Mouse (Mus musculus) spleen, embryonic (tissue): Measurements from ENCODE around the gene Prox1.

Experiments used
- CTCF ChIA-PET: fragments of 350-600 bp; sonication (Branson Sonifier 250); formaldehyde crosslinking; loops from one replicate; lab custom pipeline; 2022; lab: Charles Lee

Gene Prox1

GRCm38 (mm10) chr1:190143593-190143992 lies 26.9 kb downstream of the Prox1 start:
- CTCF ChIA-PET = no interaction called here

- CTCF ChIA-PET = no interaction called here
These were observed 27.9 kb downstream of the Prox1 start for GRCm38 (mm10) chr1:190142584-190142983.

- CTCF ChIA-PET = no interaction called here
These were observed 30.0 kb downstream of the Prox1 start for GRCm38 (mm10) chr1:190140519-190140918.

GRCm38 (mm10) chr1:190139711-190140405 lies 30.7 kb downstream of the Prox1 start:
- CTCF ChIA-PET = no interaction called here

GRCm38 (mm10) chr1:190137943-190138342 lies 32.6 kb downstream of the Prox1 start:
- CTCF ChIA-PET = no interaction called here

GRCm38 (mm10) chr1:190132897-190133296 lies 37.6 kb downstream of the Prox1 start:
- CTCF ChIA-PET = no interaction called here

GRCm38 (mm10) chr1:190130888-190131287 lies 39.6 kb downstream of the Prox1 start:
- CTCF ChIA-PET = no interaction called here

GRCm38 (mm10) chr1:190129553-190129952 lies 41.0 kb downstream of the Prox1 start:
- CTCF ChIA-PET = no interaction called here

- CTCF ChIA-PET = no interaction called here
These were observed 41.7 kb downstream of the Prox1 start for GRCm38 (mm10) chr1:190128674-190129322.

GRCm38 (mm10) chr1:190127878-190128277 lies 42.6 kb downstream of the Prox1 start:
- CTCF ChIA-PET = no interaction called here

- CTCF ChIA-PET = no interaction called here
These were observed 43.2 kb downstream of the Prox1 start for GRCm38 (mm10) chr1:190127163-190127795.

GRCm38 (mm10) chr1:190124961-190125739 lies 45.4 kb downstream of the Prox1 start:
- CTCF ChIA-PET = no interaction called here

GRCm38 (mm10) chr1:190123404-190123803 lies 47.1 kb downstream of the Prox1 start:
- CTCF ChIA-PET = no interaction called here

- CTCF ChIA-PET = no interaction called here
These were observed 54.5 kb downstream of the Prox1 start for GRCm38 (mm10) chr1:190115985-190116384.

- CTCF ChIA-PET = no interaction called here
These were observed 58.8 kb downstream of the Prox1 start for GRCm38 (mm10) chr1:190111741-190112140.

- CTCF ChIA-PET = no interaction called here
These were observed 62.9 kb downstream of the Prox1 start for GRCm38 (mm10) chr1:190107587-190107986.

- CTCF ChIA-PET = no interaction called here
These were observed 63.7 kb downstream of the Prox1 start for GRCm38 (mm10) chr1:190106674-190107420.

GRCm38 (mm10) chr1:190106060-190106459 lies 64.5 kb downstream of the Prox1 start:
- CTCF ChIA-PET = no interaction called here

GRCm38 (mm10) chr1:190093326-190093725 lies 77.2 kb downstream of the Prox1 start:
- CTCF ChIA-PET = no interaction called here

GRCm38 (mm10) chr1:190092076-190092475 lies 78.4 kb downstream of the Prox1 start:
- CTCF ChIA-PET = no interaction called here

GRCm38 (mm10) chr1:190088929-190089328 lies 81.6 kb downstream of the Prox1 start:
- CTCF ChIA-PET = no interaction called here
